Mouse (Mus musculus) R1 (cell line): ENCODE measurements around the gene L2hgdh.
"Not testable (repeated sequence)": the region's sequence is repeated elsewhere in the genome, so short reads cannot be mapped to it uniquely, and the experiment has no call there.

ENCODE experiments used
- DNase-seq: peaks from one replicate; pipeline ENCODE4 v3.0.0-alpha.2; 2018; ENCODE audit warnings: low read depth, low spot score

Gene L2hgdh

DNA sequence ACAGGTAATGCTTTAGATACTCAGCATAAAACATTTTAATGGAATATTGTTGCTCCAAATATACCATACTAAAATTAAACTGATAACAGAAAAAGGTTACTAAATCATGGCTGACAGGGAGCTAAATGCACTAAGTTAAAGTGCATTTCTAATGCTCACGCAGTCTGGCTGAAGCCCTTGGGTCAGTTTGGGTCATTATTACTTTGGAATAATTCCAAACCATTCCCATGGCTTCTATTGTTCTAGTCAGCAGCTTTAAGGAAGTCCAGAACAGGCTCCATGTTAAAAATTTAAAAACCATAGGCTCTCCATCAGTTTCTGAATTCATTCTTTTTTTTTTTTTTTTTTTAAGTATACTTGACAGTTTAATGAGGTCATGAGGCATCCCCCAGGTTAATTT, 50.5 kb downstream of the L2hgdh start:
- no peak for DNase-seq

DNA sequence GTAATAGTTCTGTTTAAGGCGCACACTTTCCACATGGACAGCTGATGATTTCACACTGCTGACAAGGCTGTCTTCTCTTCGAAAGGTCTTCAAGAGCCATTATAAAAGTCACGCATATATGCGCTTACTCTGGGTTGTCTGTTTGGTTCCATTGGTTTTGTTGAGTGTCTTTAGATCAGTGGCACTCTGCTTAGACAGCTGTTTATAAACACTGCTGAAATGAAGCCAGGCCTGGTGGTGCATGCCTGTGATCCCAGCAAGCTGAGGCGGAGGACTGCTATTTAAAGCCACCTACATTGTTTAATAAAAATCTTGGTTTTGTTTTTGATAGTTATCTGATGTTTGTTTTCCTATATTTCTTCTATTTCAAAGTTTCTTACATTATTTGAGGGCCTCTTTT, 58.0 kb downstream of the L2hgdh start:
- no peak for DNase-seq

DNA sequence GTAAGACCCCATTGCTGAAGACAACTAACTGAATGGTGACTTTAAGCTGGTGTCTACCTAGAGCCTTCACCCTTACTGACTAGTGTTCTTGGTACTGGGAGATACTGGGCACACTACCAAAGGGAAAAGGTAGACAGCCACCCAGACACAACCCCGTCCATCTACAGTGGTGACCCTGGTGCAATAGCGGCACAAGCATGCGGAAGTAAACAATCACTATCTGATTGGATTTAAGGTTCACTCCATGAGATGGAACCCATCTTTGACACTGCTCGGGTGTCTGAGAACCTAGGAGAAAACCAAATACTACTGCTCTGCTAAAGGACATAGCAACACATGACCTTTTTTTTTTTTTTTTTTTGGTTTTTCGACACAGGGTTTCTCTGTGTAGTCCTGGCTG, 63.0 kb downstream of the L2hgdh start:
- DNase-seq: no peak

DNA sequence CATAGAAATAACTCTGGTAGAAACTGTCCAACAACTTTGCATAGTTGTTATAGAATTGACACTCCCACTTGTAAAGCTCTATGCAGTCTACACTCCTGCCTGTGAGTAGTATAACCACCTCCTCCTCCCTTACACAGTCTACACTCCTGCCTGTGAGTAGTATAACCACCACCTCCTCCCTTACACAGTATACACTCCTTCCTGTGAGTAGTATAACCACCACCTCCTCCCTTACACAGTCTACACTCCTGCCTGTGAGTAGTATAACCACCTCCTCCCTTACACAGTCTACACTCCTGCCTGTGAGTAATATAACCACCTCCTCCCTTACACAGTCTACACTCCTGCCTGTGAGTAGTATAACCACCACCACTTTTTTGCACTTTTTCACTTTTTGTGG, 70.7 kb downstream of the L2hgdh start:
- DNase-seq: not testable (repeated sequence)

DNA sequence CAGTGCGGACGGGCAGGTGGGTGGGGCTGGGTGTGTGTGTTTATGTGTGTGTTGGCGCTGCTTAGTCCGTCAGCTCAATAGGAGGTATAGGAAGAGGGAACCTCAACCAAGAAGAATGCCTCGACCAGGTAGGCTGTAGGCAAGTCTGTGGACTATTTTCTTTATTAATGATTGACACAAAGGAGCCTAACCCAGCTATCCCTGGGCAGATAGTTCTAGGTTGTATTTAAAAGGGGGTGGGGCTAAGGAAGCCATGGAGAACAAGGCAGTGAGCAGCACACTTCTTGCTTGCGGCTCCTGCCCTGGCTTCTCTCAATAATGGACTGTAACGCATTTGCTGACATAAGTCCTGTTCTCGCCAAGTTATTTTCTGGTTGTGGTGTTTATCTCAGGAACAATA, 75.2 kb downstream of the L2hgdh start:
- DNase-seq: no peak

DNA sequence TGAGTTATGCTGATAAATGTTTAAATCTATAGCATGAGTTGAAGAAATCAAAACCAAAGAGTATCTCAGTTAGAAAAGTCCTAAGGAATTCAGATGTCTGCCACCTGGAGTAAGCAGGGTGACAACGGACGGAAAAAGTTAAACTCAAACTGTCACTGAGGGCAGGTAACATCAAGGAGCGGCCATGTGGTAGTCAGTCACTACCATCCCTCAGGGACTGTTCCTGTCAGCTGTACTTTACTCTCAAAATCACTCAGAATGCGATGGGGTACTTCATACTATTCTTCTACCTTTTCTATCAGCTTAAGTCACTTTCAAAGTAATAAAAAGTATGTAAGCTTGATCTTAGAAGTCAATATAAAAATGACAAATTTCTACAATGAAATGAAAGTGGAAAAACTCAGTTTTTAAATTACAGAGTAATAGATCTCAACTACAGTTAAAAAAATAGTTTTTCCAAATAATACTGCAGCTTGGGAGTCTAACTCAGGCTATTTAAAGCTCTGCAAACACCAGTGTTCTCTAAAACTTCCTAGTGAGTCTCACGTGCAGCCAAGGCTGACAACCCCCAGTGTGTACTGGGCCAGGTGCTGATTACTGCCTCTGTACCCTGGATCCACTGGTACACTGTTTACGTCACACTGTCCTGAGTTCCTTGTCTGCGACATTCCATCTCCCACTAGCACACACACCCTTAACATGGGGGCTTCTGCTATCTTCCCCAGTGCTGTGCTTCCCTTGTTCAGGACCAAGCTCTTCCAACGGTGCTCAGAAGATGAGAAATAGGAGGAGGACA, 78.7 kb downstream of the L2hgdh start:
- no peak for DNase-seq

DNA sequence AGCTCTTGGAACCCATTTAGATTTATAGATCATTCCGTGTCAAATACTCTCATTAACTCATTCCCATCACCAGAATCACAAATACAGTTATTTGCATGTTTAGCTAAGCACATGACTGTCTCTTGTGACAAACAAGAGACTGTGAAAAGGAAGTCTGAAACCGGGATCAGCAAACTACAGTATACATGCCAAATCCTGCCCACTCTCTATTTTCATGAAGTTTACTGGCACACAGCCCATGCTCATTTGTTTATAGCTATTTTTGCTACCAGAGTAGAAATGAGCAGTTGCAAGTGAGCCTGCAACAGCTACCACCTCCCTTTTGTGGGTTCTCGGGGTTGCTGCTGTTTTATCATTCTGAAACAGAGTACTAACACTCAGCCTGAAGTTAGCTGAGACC, 79.8 kb downstream of the L2hgdh start:
- no peak for DNase-seq

DNA sequence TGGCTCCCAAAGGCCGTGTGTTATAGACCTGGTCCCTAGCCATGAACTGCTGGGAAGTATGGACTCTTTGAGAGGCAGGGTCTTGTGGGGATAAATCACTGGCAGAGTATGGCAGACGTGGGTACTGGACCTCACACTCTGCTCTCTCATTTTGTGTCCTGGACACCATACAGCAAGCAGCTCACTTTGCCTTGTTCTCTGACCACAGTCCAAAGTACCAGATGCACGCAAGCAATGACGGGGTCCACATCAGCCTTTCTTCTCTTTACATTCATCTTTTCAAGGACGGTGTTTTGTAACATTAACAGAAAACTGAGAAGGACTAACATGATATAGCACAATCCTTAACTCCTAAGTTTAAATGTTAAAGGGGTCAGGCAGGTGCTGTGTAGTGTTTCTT, 81.8 kb downstream of the L2hgdh start:
- no peak for DNase-seq
